Mouse (Mus musculus) WW6 (cell line): ENCODE results near the gene Alox12.

Source experiments
- DNase-seq: peaks from one replicate; pipeline ENCODE4 v3.0.0-alpha.2; 2013; ENCODE audit warnings: low read depth, low spot score

Alox12 gene

DNA sequence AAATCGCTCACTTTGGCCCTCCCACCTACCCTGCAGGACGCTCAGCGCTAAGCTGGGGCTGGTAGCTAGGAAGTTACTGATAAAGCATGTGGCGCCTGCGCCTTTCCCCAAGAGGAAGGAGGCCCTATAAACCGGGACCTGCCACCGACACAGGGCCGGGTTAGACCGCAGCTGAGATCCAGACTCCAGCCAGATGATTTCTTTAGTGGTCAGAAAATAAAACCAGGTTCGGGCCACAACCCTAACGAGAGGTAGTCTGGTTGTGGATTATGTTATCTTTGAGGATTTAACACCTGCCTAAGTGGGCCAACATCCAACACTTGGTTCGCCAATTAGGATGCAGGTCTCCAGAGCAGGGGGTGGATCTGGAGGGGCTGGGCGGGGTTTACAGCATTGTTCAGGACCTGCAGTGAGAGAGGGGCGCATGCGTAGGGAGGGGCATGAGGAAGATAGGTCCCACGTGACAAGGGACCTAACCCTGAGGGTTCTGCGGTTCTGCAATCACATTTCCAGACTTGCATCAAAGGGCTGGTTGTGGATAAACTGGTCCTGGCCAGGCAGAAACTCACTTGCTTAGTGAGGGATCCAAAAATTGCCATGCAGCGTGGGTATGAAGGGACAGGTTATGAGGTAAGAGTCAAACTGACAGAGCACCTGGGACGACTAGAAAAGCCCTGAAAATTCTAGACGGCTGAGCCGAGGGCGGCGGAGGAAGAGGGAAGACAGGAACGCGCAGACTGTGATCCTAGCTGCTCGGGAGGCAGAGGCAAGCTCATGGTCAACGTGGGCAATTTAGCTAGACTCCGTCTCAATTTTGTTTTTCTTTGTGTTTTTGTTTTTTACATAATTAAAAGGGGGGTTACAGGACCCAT is 34.2 kb downstream of the Alox12 start, which contains the start of gene Slc16a13:
TSS of gene Slc16a13 (minus strand) at position 334 of the 872 bp plus-strand sequence.
- peak; percentile 96 for DNase-seq

DNA sequence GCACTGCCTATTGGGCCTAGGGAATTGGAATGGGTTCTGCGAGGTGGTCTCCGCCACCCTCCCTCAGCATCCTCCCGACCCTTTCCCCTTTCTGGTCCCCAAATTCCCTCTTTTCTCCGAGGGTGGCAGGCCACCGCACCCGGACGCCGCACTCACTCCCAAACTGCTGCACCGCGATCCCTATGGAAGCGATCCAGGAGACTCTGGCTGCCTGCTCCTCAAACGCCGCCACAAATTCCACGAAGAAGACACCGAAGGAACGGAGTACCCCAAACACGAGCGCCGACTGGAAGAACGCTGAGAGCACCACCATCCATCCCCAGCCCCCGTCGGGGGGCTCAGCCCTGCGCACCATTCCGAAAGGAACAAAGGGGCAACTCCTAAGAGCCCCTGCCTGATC is 34.8 kb downstream of the Alox12 start:
- no peak for DNase-seq

DNA sequence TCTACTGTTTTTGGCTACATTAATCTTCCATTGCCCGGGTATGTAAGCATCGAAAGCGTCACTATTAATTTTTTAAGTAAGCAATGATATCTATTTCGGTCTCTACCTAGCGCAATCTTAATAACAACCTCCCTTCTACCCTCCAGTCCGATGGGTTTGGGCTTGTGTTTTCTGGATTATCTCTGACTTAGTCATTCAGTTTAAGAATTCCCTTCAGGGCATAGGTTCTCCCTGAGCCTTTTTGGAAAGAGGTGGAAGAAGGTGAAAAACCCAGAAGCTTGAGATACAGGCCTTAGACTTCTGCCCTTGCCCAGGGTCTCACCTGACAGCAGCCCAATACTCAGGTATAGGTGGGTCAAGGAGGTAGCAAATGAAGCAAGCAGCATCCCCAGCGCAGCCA is 35.3 kb downstream of the Alox12 start:
- no peak for DNase-seq

DNA sequence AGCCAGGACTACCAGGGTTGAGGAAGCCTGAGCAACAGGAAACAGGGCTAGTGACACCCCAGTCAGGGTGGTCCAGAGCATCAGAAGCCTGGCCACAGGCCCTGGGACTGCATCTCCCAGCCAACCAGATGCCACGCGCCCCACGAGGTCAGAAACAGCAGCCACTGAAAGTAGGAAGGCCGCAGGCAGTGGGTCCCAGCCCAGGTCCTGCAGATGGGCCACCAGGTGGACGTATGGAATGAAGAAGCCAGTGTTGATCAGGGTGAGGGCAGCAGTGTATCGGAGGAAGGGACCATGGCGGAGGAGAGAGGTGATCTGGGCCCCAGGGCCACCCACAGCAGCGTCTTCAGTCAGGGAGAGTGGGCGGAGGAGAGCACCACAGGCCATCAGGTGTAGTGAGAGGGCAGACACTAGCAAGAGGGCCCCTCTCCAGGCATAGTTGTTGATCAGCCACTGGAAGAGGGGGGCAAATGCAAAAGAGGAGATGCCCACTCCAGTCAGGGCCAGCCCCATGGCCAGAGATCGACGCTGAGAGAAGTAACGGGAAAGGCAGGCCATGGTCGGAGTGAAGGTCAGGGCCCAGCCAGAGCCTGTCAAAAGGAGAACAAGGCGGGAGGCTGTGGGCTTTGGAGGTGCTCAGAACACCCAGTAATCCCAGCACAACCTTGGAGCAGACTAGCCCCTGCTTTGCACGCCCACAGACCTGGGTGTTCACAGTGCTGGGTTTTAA is 36.2 kb downstream of the Alox12 start:
- no peak for DNase-seq

DNA sequence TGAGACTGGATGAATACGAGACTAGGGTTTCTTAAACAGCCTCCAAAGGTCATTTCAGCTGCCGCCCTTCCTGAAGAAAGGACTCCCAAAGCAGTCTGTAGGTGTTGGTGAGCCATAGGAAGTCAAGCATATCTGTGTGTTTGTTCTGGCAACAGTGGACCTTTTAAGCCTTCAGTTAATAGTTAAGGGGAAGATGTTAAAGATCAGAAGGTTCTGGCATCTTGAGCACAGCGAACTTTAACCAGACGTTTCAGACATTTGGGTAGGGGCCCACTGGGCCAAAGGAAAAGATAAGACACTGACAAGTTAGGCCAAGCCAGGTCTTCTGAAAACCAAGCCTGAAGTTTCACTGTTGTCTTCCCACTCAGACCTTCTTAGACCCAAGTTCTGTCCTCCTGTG is 37.1 kb downstream of the Alox12 start:
- DNase-seq: no peak

- no peak for DNase-seq
Measured at GRCm38 (mm10) chr11:70216103-70216502, 39.0 kb downstream of the Alox12 start.

DNA sequence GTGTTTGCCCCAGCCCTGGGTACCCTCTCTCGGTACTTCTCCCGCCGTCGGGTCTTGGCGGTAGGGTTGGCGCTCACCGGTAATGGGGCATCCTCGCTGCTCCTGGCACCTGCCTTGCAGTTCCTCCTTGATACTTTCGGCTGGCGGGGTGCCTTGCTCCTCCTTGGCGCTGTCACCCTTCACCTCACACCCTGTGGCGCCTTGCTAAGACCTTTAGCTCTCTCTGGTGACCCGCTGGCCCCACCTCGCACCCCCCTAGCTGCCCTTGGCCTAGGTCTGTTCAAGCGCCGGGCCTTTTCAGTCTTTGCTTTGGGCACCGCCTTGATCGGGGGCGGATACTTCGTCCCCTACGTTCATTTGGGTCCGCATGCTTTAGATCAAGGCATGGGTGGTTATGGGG is 39.9 kb downstream of the Alox12 start:
- DNase-seq: no peak

- DNase-seq: no peak
Measured at GRCm38 (mm10) chr11:70214856-70215209, 40.3 kb downstream of the Alox12 start.

GRCm38 (mm10) chr11:70214191-70214855 is 40.8 kb downstream of the Alox12 start:
- DNase-seq: no peak

DNA sequence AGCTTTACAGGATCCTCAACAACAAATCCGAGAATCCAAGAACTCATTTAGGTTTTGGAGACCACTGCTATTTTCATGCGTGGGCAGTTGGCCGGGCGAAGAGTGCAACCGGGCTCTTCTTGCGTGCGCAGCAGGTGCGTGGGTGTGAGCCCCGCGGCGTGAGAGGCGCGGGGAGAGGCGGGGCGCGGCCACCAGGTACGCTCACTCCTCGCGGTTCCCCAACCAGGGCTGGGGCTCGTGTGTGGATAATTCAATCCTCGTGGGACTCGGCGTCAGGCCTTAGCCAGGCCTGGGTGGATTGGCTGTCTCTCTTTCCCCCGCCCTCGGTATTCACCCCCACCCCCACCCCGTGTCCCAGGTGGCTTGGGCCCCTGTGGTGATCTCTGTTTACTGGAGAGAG is 41.4 kb downstream of the Alox12 start:
- no peak for DNase-seq

DNA sequence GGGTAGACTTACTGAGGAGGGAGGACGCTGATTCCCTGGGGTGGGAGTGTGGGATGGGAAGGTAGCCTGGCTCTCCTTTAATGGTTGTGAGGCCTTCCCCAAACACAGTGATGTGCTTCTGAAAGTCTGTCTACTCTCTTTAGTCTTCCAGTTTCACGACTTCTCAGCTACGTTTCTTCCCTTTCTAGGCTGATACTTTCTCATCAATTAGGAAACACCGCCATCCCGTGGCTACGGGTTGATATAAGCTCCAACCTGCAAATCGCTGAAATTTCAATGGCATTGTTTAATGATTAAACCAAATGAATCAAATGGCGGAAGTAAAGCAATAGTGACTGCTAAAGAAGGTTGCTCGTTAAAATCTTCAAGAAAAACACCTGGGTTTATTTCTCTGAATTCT is 42.3 kb downstream of the Alox12 start:
- no peak for DNase-seq

DNA sequence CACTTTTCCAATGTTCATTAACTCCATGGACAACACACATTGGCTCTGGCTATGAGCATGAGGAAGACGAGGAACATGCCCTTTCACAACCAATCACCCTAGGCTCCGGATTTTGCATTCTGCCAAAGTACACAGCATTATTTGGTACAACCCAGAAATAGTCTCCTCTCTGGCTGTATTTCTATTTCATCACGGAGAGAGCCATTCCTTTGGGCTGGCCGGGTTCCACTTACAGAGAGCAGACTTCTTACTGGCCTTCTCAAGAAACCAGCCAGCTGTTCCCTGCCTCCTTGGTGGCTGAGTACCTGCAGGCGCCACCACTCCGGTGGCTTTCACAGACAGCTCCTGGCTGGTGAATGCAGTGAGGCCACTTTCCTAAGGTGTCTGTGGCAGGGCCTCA is 42.7 kb downstream of the Alox12 start, which contains the start of gene Slc16a11:
TSS of gene Slc16a11 (plus strand) at position 330 of the 400 bp plus-strand sequence.
- DNase-seq: no peak

DNA sequence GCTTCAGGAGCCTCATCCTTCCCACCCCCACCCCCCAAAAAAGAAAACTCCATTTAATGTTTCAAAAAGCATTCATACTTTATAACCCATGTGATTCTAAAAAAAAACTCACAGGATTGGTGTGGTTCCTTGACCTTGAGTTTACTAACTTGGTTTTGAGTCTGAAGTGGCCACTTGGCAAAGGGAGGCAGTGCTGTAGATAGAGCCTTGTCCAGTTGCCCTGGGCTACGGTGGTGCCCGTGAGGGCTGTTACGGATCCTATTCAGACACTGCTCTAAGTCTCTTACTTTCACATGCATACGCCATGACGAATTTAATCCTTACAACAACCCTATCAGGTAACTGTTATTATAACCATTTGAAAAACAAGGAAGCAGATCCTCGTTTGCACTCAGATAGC is 43.2 kb downstream of the Alox12 start:
- DNase-seq: no peak

DNA sequence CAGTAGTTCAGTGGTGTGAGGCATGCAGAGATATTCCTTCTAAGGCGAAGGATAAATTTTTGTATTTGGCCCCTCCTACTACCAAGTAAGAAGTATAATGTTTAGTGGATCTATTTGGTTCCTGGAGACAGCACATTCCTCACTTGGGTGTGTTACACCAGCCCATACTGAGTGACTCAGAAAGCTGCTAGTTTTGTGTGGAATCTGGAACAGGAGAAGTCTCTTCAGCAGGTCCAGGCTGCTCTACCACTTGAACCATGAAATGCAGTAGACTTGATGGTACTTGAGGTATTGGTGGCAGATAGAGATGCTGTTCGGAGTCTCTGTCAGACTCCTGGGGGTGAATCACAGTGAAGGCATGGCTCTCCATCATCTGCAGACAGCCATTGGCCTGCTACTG is 44.5 kb downstream of the Alox12 start:
- DNase-seq: no peak

- no peak for DNase-seq
Measured at GRCm38 (mm10) chr11:70208778-70209388, 46.3 kb downstream of the Alox12 start.

- DNase-seq: no peak
Measured at GRCm38 (mm10) chr11:70207283-70207682, 47.9 kb downstream of the Alox12 start.

GRCm38 (mm10) chr11:70206801-70207200 is 48.4 kb downstream of the Alox12 start:
- DNase-seq: no peak

DNA sequence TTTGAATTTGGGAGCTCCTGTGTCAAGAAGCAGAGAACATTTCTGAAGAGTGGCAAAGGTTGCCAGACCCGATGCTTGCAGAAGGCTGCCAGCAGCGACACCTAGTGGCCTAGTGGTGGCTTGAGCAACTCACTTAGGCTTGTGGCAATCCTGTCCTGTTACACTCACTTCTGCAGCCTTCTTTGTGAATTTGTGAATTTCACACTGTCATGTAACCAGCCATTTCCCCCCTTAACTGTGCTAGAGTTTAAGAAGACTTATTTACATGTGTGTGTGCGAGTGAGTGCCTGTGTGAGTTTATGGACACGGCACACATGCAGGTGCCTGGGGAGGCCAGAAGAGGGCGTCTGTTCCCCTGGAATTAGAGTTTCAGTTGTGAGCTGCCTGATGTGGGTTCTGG is 53.5 kb downstream of the Alox12 start:
- DNase-seq: no peak

- no peak for DNase-seq
Measured at GRCm38 (mm10) chr11:70200036-70200608, 55.0 kb downstream of the Alox12 start.

DNA sequence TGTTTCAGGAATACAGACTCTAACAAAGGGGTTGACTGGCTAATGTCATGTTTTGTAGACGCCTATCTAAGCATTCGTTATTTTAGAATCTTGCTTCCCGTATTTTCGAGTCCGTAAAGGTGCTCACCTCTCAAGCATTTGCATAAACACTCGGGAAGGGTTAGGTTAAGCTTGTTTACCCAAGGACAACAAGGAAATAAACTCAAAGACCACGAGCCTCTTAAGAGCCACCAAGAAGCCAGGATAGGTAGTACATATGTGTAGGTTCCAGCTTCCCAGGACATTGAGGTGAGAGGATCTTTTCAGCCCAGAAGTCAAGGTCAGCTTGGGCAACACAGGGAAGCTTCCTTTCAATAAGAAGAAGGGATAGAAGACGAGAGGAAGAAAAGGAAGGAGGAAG is 56.0 kb downstream of the Alox12 start:
- DNase-seq: no peak

GRCm38 (mm10) chr11:70198332-70198731 is 56.8 kb downstream of the Alox12 start:
- no peak for DNase-seq
